Mouse (Mus musculus): ENCODE measurements around the gene Esp36.

GRCm38 (mm10) chr17:38406135-38406534 lies 13.8 kb downstream of the Esp36 start:
- TF ChIP-seq CTCF (IDR thresholded peaks at IDR 0.05; ENCODE audit: low read depth) (no peak), EP300 (IDR thresholded peaks at IDR 0.05; ENCODE audit: low read depth) (no peak)
